Mouse (Mus musculus): Measurements from ENCODE around the gene Dupd1.
A peak's percentile ranks its signal among the peaks of the same experiment; 100 is the strongest.
"Not testable (repeated sequence)": the region's sequence is repeated elsewhere in the genome, so short reads cannot be mapped to it uniquely, and the experiment has no call there.

Dupd1 gene

DNA sequence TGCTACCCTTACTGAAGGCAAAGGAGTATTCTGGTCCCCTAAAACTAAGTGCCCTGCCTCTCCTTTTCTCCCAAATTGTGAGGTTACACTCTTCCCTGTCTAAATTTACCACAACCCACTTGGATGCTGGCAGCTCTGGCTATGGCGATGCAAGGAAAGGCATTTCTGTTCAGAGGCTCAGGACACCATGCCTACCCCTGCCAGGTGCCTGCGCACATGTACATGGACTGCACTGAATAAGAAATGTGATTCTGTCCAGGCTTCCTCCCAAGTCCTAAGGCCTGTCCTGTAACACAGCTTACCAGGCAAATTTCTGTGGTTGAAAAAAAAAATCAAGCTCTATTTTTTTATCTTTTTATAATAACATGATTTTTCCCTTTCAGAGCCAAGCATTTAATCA lies 38.2 kb downstream of the Dupd1 start:
- DNase-seq (ENCODE audit: low spot score in 2 of 2): no peak

DNA sequence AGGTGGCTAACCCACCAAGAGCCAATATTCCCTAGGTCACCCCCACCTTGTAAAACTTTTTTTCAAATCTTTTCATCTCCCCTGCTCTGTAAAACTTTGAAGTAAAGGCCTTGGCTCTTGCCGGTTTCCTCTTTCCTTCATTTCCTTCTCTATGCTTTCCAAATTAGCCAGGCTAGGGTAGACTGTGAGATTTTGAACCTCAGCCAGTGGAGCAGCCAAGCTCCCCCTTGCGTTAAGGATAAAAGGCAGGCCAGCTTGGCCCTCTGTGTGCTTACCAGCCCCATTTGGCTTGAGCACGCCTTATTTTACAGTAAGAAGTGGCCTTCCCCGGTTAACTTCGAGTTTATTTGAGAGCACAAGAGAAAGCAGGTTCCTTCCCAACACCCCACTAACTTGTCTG lies 39.9 kb downstream of the Dupd1 start:
- no peak for DNase-seq (ENCODE audit: low spot score in 2 of 2)

- DNase-seq (ENCODE audit: low spot score in 2 of 2): no peak
Measured at GRCm38 (mm10) chr14:21673100-21673499, 41.3 kb downstream of the Dupd1 start.

DNA sequence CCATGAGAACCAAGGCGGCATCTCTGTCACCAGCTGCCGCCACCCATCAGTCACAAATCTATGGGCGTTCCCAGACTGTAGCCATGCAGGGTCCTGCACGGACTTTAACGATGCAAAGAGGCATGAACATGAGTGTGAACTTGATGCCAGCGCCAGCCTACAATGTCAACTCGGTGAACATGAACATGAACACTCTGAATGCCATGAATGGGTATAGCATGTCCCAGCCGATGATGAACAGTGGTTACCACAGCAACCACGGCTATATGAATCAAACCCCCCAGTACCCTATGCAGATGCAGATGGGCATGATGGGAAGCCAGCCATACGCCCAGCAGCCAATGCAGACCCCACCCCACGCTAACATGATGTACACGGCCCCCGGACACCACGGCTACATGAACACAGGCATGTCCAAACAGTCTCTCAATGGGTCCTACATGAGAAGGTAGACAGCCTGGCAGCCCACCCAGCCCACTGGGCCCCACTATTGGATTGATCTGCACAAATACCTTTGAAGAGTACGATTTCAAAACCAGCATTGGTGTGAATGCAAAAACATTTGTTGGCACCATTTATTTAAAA lies 43.9 kb downstream of the Dupd1 start:
- DNase-seq (ENCODE audit: low spot score in 2 of 2): not testable (repeated sequence)

DNA sequence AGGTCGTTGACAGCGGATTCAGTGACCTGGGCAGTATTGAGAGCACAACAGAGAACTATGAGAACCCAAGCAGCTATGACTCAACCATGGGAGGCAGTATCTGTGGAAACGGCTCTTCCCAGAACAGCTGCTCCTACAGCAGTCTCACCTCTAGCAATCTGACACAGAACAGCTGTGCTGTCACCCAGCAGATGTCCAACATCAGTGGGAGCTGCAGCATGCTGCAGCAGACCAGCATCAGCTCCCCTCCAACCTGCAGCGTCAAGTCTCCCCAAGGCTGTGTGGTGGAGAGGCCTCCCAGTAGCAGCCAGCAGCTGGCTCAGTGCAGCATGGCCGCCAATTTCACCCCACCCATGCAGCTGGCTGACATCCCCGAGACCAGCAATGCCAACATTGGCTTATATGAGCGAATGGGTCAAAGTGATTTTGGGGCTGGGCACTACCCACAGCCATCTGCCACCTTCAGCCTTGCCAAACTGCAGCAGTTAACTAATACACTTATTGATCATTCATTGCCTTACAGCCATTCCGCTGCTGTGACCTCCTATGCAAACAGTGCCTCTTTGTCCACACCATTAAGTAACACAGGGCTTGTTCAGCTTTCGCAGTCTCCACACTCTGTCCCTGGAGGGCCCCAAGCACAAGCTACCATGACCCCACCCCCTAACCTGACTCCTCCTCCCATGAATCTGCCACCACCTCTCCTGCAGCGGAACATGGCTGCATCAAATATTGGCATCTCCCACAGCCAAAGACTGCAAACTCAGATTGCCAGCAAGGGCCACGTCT lies 44.5 kb downstream of the Dupd1 start:
- no peak for DNase-seq (ENCODE audit: low spot score in 2 of 2)

DNA sequence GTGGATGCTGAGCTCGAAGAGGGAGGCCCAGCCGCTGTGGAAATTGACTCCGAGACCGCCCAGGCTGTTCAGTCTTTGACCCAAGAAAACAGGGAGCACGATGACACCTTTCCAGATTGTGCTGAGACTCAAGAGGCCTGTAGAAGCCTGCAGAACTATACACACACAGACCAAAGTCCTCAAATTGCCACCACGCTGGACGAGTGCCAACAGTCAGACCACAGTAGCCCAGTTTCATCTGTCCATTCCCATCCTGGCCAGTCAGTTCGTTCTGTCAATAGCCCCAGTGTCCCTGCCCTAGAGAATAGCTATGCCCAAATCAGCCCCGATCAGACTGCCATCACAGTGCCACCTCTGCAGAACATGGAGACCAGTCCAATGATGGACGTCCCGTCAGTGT lies 45.2 kb downstream of the Dupd1 start:
- DNase-seq (ENCODE audit: low spot score in 2 of 2): no peak

GRCm38 (mm10) chr14:21662465-21663142 lies 51.8 kb downstream of the Dupd1 start:
- DNase-seq (ENCODE audit: low spot score in 2 of 2): no peak

DNA sequence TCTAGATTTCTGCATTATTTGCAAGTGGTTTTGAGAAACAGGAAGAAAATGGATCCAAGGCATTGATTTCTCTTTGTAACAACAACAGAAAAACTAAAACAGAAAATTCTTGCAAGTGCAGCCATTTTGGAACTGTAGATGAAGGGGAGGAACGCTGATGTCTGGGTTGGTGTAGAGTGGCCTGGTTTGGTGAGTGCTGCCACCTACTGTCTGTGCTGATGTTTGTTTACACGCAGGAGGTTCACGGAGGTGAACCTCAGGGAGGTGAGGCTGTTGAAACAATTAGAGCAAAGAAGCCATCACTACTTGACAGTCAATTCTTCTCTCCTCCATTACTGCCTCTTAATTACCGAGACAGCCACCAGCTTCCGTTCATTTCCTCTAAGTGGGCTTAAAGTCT lies 54.7 kb downstream of the Dupd1 start:
- peak; percentile 33 to 38 for DNase-seq (ENCODE audit: low spot score in 2 of 2)

- DNase-seq (ENCODE audit: low spot score in 2 of 2): no peak
Measured at GRCm38 (mm10) chr14:21659155-21659554, 55.2 kb downstream of the Dupd1 start.

DNA sequence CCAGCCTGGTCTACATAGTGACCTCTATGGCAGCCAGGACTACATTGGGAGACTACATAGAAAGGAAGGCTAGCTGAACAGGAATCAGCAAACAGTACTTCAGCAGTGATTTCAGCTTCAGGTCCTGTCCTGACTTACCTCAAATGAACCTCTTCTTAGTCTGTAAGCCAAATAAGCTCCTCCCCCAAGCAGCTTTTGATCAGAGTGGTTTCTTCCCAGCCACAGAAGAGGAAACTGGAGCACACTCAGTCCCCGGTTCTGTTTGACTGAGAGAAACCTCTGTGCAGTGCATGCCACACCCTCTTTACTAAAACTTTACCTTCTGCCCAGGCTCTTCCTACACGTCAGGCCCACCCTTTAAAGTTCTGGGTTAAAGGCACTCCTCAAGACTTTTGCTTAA lies 60.6 kb downstream of the Dupd1 start:
- DNase-seq (ENCODE audit: low spot score in 2 of 2): peak; percentile 34 to 44

DNA sequence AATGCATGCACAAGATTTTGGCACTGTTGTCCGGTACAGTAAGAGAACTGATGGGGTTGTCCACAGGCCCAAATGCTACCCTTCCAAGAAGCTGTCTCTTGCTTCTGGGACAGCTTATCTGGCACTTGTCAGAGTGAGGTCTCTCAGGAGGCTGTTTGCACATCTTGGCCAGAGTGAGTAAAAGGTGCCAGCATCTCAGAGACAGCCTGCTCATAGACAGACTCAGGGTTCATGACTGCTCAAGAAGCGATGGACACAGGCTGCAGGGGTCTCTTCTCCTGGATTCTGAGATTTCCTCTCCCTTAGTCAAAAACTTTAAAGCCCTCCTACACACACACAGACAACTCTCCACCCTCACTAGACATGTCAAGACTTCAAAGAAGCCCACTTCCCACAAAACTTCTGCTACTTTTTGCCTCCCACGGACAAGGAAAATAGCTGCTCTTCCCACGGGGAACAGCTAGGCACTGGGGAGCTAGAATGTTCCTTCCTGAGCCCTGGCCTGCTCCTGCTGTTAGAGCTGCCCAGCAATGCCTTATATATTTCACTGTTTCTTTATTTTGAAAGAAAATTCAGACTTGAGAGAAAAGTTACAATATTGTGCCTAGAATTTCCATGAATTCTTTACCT lies 73.5 kb downstream of the Dupd1 start:
- no peak for DNase-seq (ENCODE audit: low spot score in 2 of 2)

DNA sequence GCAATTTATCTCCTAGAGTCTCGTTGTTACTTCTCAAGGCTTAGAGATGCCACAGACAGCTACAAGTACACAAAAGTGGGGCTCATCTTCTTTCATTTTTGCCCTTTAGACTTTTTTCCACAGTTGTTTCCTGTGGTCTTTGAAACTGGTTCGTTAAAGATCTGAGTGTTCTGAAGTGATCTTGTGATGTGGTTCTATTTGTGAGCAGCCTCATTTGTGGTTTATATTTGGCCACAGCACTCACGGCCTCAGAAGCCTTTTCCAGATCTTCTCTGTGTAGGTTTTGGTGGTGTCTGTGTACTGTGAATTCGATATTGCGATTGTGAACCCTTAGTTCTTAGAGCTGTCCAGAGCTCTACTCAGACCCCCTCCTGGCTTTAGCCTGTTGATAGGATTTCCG lies 77.8 kb downstream of the Dupd1 start:
- DNase-seq (ENCODE audit: low spot score in 2 of 2): no peak

- DNase-seq (ENCODE audit: low spot score in 2 of 2): no peak
Measured at GRCm38 (mm10) chr14:21631665-21632200, 82.6 kb downstream of the Dupd1 start.
